Mouse (Mus musculus) liver, embryonic 12.5 days (tissue): Measurements from ENCODE around the gene Tmem107. TPM values are rescaled to one million over a fixed set of nuclear protein-coding genes. Genes with fewer than 3 reads are reported as not detected.

ENCODE experiments used
- ATAC-seq: fragments of 200-750 bp; cut with Nextera tagmentation; 2 replicates; pipeline ENCODE4 v1.8.0; 2017; ENCODE audit warnings: moderate number of reproducible peaks, mild to moderate bottlenecking, moderate library complexity
- H3K27ac ChIP-seq: fragments of 300-500 bp; sonication (generic); 2 replicates; pipeline ENCODE4 v1.5.1; 2016; ENCODE audit warnings: mild to moderate bottlenecking
- H3K27me3 ChIP-seq: fragments of 300-500 bp; sonication (generic); replicated peaks from 2 replicates; pipeline ENCODE4 v1.6.1; 2016; ENCODE audit warnings: mild to moderate bottlenecking, moderate library complexity
- H3K36me3 ChIP-seq: fragments of 300-500 bp; sonication (generic); 2 replicates; pipeline ENCODE4 v1.6.1; 2016; ENCODE audit warnings: mild to moderate bottlenecking, moderate library complexity
- H3K4me1 ChIP-seq: fragments of 300-500 bp; sonication (generic); 2 replicates; pipeline ENCODE4 v1.6.1; 2016
- H3K4me2 ChIP-seq: fragments of 300-500 bp; sonication (generic); 2 replicates; pipeline ENCODE4 v1.6.1; 2016; ENCODE audit warnings: mild to moderate bottlenecking, moderate library complexity
- H3K4me3 ChIP-seq: fragments of 300-500 bp; sonication (generic); 2 replicates; pipeline ENCODE4 v1.5.1; 2016; ENCODE audit warnings: mild to moderate bottlenecking, moderate library complexity
- H3K9ac ChIP-seq: fragments of 300-500 bp; sonication (generic); 2 replicates; pipeline ENCODE4 v1.6.1; 2016; ENCODE audit warnings: mild to moderate bottlenecking, moderate library complexity
- H3K9me3 ChIP-seq: fragments of 300-500 bp; sonication (generic); replicated peaks from 2 replicates; pipeline ENCODE4 v1.6.1; 2016; ENCODE audit warnings: mild to moderate bottlenecking, moderate library complexity
- WGBS: fragments of 180-500 bp; shearing (Covaris S2); methylation state at CpG from one replicate; pipeline ENCODE4 v1.1.7; 2016; ENCODE audit not compliant: insufficient replicate concordance; 5-methylcytosine and 5-hydroxymethylcytosine counted together
- polyA plus RNA-seq: library from polyadenylated mRNA; unstranded; fragments of >200 nt; fragmentation: Nextera tagmentation; extraction: Ambion mirVana; gene quantifications from 2 replicates; pipeline ENCODE4 v1.2.1, GENCODE M21; 2016

Tmem107 gene
- 32.0 and 34.8 TPM in 2 replicates for polyA plus RNA-seq

DNA sequence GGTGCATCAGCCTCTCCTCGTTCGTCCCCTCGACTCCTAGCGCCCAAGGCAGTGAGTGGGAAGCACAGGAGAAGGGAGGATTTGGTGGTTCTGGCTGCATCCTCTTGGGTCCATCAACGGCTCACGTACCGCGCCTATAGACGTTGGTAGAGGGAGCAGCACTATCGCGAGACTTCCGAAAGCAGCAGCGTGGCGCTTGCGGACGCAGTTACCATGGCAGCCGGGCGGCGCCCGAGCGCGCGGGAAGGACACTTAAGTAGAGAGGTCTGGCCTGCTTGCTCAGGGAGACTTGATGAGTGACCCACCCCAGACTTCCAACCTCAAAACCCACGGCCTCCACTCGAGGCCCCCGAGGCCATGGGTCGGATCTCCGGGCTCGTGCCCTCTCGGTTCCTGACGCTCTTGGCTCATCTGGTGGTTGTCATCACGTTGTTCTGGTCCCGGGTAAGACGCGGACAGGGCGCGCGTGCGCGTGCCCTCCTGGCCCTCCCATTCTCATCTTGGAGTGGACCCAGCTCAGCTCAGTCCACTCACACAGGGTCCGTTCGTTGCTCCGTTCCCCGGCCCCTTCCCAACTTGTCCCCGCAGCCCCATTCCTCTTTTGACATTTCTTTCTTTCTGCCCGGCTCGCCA lies at the start of gene Tmem107:
Gene Tmem107 (plus strand): TSS at position 217 of the 633 bp plus-strand sequence.
- WGBS, result under 1% methylated on average over 47 of the region's 47 CpGs
- Histone ChIP-seq H3K27ac (peak within 1 kb of the TSS; percentile 82), H3K4me1 (peaks cover 71% of the 10 kb centered on the region), H3K9me3 (no peaks in the 10 kb centered on the region), H3K27me3 (no peaks in the 10 kb centered on the region), H3K9ac (peak within 1 kb of the TSS; percentile 80), H3K36me3 (no peaks in the 10 kb centered on the region), H3K4me2 (peak within 1 kb of the TSS; percentile 93), H3K4me3 (peak within 1 kb of the TSS; percentile 72)
- peak; percentile 81 for ATAC-seq

DNA sequence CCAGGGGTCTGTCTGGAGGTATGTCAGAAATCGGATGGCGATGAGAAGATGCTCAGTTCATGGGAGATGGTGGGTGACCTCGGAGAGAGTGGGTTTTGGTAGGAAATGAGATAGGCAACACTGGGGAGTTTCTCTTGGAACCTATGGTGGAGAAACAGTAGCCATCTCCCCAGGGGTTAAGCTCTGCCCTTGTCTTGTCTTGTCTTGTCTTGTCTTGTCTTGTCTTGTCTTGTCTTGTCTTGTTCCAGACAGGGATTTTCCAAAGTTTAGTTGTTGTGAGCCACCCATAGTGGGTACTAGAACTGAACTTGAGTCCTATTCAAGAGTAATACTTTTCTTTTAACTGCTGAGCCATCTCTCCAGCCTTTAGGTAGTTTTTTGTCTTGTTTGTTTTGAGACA lies 44.0 kb upstream of the Tmem107 start:
- Histone ChIP-seq H3K9ac (no peak overlapping the region), H3K9me3 (no peaks in the 10 kb centered on the region), H3K4me3 (no peak overlapping the region), H3K4me1 (no peaks in the 10 kb centered on the region), H3K27me3 (no peaks in the 10 kb centered on the region), H3K27ac (no peak overlapping the region), H3K36me3 (peaks cover 100% of the 10 kb centered on the region), H3K4me2 (no peak overlapping the region)
- 71% methylated on average over 3 of the region's 3 CpGs for WGBS
- ATAC-seq, result no peak

DNA sequence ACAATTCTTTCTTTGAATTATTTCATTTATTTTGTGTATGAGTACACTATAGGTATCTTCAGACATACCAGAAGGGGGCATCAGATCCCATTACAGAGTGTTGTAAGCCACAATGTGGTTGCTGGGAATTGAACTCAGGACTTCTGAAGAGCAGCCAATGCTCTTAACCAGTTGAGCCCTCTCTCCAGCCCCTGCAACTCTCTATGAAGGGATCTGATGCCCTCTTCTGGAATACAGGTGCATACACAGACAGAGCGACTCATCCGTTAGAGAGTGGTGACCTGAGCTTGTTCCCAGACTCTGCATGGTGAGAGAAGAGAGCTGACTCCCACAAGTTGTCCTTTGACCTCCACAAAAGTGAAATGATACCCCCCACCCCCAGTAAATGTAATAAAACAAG lies 41.8 kb upstream of the Tmem107 start:
- Histone ChIP-seq H3K9ac (no peak overlapping the region), H3K27ac (no peak overlapping the region), H3K27me3 (no peaks in the 10 kb centered on the region), H3K4me1 (no peaks in the 10 kb centered on the region), H3K4me2 (no peak overlapping the region), H3K9me3 (no peaks in the 10 kb centered on the region), H3K4me3 (no peak overlapping the region), H3K36me3 (peaks cover 97% of the 10 kb centered on the region)
- ATAC-seq, result peak; percentile 64
- WGBS, result 71% methylated on average over 2 of the region's 2 CpGs

DNA sequence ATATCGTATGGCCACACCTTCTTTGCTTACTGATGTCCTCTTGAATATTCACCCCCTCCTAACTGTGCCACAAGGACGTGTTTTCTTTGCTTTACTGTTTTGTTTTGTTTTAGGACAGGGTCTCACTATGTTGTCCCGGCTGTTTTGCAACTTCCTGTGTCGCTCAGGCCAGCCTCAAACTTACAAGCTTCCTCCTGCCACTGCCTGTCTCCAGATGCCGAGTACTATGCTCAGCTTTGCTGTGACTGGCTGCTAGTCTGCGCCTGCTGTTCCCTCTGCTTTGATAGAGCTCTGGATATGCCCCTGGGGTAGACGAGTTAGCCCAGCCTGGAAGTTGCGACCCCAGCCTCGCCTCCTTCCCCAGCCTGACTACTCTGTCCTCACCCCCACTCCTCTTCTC lies 37.1 kb upstream of the Tmem107 start:
- no peak overlapping the region for H3K4me2 ChIP-seq
- H3K4me3 ChIP-seq, result no peak overlapping the region
- H3K9ac ChIP-seq, result no peak overlapping the region
- 62% methylated on average over 9 of the region's 9 CpGs for WGBS
- H3K4me1 ChIP-seq, result peaks cover 22% of the 10 kb centered on the region
- H3K36me3 ChIP-seq, result peaks cover 74% of the 10 kb centered on the region
- H3K27ac ChIP-seq, result 0 out of 2 replicates have a peak overlapping the region, but pooled peaks have one; percentile 28
- no peaks in the 10 kb centered on the region for H3K9me3 ChIP-seq
- H3K27me3 ChIP-seq, result no peaks in the 10 kb centered on the region
- no peak for ATAC-seq

DNA sequence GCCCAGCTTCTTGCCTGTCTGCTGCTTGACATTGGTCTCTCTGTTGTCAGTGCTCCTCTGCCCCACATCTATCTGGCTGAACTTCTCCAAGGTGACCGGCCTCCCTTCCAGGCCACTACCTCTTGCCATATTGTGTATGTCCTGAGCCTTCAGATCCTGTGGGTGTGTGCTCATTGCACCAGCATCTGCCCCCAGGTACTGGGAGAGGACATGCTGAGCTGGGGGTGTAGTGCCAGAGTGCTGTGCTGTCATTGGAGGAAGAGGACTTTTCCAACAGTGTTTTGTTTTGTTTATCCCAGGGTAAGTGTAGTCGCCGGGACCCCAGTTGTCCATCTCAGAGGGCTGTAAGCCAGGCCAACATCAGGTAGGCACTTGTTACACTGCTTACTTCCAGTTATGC lies 36.0 kb upstream of the Tmem107 start:
- ATAC-seq, result no peak
- Histone ChIP-seq H3K36me3 (peaks cover 64% of the 10 kb centered on the region), H3K4me1 (peaks cover 32% of the 10 kb centered on the region), H3K9me3 (no peaks in the 10 kb centered on the region), H3K27me3 (no peaks in the 10 kb centered on the region), H3K9ac (no peak overlapping the region), H3K4me2 (no peak overlapping the region), H3K27ac (no peak overlapping the region), H3K4me3 (no peak overlapping the region)
- WGBS, result 78% methylated on average over 3 of the region's 3 CpGs

DNA sequence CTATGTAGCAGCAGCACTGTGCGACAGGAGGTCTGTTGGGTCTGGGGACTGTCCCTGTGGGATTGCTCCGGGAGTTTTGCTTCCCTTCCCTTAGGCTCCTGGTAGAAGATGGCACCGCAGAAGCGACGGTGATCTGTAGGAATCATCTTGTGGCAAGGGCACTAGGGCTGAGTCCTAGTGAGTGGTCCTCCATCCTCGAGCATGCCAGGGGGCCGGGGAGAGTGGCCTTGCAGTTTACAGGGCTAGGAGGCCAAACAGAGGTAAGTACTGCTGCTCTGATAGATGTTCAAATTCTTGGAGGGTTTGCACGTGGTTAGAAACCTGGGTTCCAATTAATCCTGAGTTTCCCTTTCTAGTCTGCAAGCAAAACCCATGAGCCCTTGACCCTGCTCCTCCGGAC lies 35.2 kb upstream of the Tmem107 start:
- no peaks in the 10 kb centered on the region for H3K9me3 ChIP-seq
- H3K36me3 ChIP-seq, result peaks cover 55% of the 10 kb centered on the region
- no peak overlapping the region for H3K4me3 ChIP-seq
- no peak overlapping the region for H3K9ac ChIP-seq
- H3K27ac ChIP-seq, result peak overlapping the region; percentile 45
- no peak for ATAC-seq
- 76% methylated on average over 9 of the region's 9 CpGs for WGBS
- H3K27me3 ChIP-seq, result no peaks in the 10 kb centered on the region
- H3K4me2 ChIP-seq, result peak overlapping the region; percentile 93
- peaks cover 36% of the 10 kb centered on the region for H3K4me1 ChIP-seq

DNA sequence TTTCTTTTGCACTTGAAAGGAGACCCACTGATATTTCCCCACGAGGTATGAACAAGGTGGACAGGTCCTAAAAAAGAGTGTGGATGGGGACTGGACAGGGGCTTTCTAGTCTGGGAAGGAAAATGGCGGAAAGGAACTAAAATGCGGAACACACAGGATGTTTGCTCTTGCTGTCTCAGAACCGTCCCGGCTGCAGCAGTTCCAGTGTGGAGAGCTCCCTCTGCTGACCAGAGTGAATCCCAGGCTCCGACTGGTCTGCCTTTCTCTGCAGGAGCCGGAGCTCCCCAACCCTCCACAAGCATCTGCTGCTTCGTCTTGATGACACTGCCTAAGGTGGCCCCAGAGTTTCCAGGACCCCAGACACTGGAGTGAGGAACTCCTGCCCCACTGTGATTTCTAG lies 34.8 kb upstream of the Tmem107 start:
- Histone ChIP-seq H3K4me1 (peaks cover 39% of the 10 kb centered on the region), H3K27ac (peak overlapping the region; percentile 45), H3K9ac (peak overlapping the region; percentile 43; the same call in 1 of the 2 replicates), H3K4me3 (peak overlapping the region; percentile 76), H3K9me3 (no peaks in the 10 kb centered on the region), H3K27me3 (no peaks in the 10 kb centered on the region), H3K36me3 (peaks cover 51% of the 10 kb centered on the region), H3K4me2 (peak overlapping the region; percentile 93)
- 7% methylated on average over 8 of the region's 8 CpGs for WGBS
- peak; percentile 31 for ATAC-seq

DNA sequence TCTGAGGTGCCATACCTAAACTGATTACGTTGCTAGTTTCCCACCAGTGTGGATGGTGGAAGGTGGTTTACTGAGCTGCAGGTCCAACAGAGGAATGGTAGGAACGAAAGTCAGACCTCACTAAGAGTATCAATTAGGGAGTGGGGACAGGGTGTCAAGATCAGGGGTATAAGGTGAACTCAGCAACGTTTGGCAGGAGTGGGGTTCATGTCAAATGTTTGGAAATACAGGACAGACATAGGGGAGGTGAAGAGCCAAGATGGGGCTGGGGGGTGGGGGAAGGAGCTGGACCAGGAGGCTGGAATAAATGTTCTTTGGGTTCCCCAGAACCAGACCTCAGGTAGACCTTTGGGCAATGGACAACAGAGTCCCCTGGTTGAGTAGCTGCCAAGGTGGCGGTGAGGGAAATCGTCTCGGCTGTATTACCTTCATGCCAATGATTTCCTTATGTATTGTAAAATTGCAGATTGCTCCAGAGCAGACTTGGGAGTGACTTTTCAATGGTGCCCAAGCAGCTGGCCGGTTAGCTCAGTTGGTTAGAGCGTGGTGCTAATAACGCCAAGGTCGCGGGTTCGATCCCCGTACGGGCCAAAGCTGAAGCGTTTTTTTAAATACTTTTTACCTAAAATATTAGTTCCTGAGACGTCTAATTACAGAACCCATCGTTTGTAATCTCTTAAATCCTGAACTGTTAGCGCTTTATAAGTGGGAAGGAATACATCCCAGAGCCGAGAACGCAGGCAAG lies 33.9 kb upstream of the Tmem107 start:
- H3K9ac ChIP-seq, result peak overlapping the region; percentile 77
- ATAC-seq, result no peak; the same call in 1 of the 2 replicates
- H3K27me3 ChIP-seq, result no peaks in the 10 kb centered on the region
- 8% methylated on average over 20 of the region's 20 CpGs for WGBS
- peak overlapping the region; percentile 81 for H3K27ac ChIP-seq
- peak overlapping the region; percentile 76 for H3K4me3 ChIP-seq
- H3K9me3 ChIP-seq, result no peaks in the 10 kb centered on the region
- H3K4me1 ChIP-seq, result peaks cover 39% of the 10 kb centered on the region
- peaks cover 43% of the 10 kb centered on the region for H3K36me3 ChIP-seq
- peak overlapping the region; percentile 93 for H3K4me2 ChIP-seq

DNA sequence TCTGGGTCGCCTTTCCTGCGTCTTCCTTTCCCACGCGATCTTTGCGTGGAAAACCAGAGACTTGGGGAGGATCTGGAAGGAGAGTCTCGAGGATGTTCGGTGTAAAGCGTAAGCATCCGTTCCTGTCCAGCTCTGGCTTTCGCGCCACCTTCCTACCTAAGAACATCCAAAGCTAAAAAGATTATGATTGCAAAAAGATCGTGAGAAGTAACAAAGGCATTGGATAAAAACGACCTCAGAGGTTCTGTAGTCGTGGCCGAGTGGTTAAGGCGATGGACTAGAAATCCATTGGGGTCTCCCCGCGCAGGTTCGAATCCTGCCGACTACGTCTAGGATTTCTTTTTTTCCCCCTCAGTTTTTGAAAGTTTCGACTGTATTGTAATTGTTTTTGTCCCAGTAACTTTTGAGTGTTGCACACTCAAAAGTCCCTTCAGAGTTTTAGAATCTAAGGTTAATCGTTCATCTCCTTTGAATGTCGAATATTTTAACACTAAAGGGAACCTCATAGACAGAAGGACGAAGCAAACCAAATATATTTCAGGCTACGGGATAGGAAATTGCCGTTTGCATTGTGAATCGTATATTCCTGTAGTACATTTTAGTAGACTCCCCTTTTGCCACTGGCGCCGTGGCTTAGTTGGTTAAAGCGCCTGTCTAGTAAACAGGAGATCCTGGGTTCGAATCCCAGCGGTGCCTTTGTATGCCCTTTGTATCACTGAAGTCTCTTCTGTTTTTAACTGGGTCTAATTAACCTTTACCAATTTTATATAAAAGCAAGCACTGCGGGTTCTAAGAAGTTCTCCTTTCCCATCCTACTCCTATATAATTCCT lies 33.2 kb upstream of the Tmem107 start:
- Histone ChIP-seq H3K9ac (peak overlapping the region; percentile 77), H3K27ac (peak overlapping the region; percentile 81), H3K4me1 (peaks cover 39% of the 10 kb centered on the region), H3K36me3 (peaks cover 37% of the 10 kb centered on the region), H3K9me3 (no peaks in the 10 kb centered on the region), H3K4me3 (peak overlapping the region; percentile 76), H3K27me3 (no peaks in the 10 kb centered on the region), H3K4me2 (peak overlapping the region; percentile 93)
- under 1% methylated on average over 34 of the region's 34 CpGs for WGBS
- ATAC-seq, result peak; percentile 34

DNA sequence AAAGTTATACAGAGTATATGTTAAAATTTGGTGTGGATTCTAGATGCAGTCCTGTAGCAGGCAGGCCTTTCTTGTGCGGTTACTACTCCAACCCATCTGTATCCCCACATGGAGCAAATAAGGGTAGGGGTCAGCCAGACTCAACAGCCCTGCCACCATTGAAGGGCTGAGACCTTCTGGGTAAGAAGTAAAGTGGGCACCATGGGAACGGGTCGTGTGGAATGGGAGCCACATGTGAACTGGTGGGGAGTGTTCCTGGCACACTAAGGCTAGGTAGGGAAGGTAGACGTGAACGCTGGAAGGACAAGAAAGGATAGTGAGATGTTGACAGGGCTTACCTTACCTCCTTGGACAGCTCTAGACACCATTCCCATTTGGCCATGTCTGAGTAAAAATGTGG lies 32.4 kb upstream of the Tmem107 start:
- H3K4me2 ChIP-seq, result peak overlapping the region; percentile 93
- H3K4me3 ChIP-seq, result no peak overlapping the region
- H3K27me3 ChIP-seq, result no peaks in the 10 kb centered on the region
- H3K36me3 ChIP-seq, result peaks cover 30% of the 10 kb centered on the region
- H3K9me3 ChIP-seq, result no peaks in the 10 kb centered on the region
- WGBS, result 63% methylated on average over 5 of the region's 5 CpGs
- no peak overlapping the region for H3K27ac ChIP-seq
- ATAC-seq, result no peak
- H3K4me1 ChIP-seq, result peaks cover 39% of the 10 kb centered on the region
- H3K9ac ChIP-seq, result no peak overlapping the region

DNA sequence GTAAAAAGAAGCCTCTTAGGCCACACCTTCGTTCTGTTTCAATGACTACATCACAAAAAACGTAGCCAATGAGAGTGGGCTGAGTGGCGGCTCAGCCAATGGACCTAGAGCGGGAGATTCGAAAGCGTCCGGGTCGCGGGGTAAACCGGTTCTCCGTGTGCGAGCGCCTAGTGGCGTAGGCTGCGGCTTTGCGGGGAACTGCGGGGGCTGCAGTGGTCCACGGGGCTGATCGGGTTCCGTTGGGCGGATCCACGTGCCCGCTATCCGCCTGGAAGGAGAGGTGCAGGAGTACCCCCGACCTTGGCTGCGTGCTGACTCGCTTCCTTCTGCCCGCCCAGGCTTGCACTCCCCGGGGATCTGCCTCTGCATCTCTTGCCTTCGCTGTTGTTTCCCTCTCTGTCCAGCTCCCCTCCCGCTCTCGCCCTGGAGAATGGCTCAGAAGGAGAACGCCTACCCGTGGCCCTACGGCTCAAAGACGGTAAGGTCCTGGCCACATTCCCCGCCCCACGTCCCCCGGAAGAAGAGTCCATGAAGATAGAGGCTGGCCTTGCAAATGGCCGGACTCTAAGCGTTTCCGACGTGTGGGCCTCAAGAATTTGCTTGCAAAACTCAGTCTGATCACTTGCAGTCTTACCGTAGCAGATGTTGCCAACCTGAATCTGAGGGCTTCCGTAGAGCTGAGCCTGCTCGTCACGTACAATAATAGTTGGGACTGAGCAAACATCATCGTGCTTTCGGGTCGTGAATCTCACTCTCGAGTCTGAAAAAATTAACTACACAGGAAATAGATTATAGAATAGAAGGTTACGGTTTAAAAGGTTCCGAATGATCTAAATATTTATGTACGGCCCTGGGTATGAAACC lies 24.8 kb upstream of the Tmem107 start, which contains the start of gene Aurkb:
Gene Aurkb (plus strand): TSS at position 117 of the 864 bp plus-strand sequence.
- Histone ChIP-seq H3K4me1 (peaks cover 52% of the 10 kb centered on the region), H3K27me3 (no peaks in the 10 kb centered on the region), H3K27ac (peak within 1 kb of the TSS; percentile 96), H3K4me2 (peak within 1 kb of the TSS; percentile 76), H3K9me3 (no peaks in the 10 kb centered on the region), H3K4me3 (peak within 1 kb of the TSS; percentile 91), H3K9ac (peak within 1 kb of the TSS; percentile 96), H3K36me3 (peaks cover 35% of the 10 kb centered on the region)
- under 1% methylated on average over 54 of the region's 54 CpGs for WGBS
- peak; percentile 85 for ATAC-seq
